Mouse (Mus musculus) spleen, adult 2 months (tissue): ENCODE measurements around the gene Dhx57. TPM values are rescaled to one million over a fixed set of nuclear protein-coding genes. Genes with fewer than 3 reads are reported as not detected.
A peak's percentile ranks its signal among the peaks of the same experiment; 100 is the strongest.
"Not testable (repeated sequence)": the region's sequence is repeated elsewhere in the genome, so short reads cannot be mapped to it uniquely, and the experiment has no call there.

Experiments
- DNase-seq, 2 experiments: peaks; one replicate each; pipeline versions ENCODE4 v3.0.0 to v3.0.0-alpha.2; 2012 to 2021; ENCODE audit warnings: low spot score in 2 of 2, low read depth in 1 of 2
- H3K27ac ChIP-seq: fragments of 200-500 bp; 2 replicates; pipeline ENCODE4 v1.5.1; 2012; ENCODE audit warnings: low read length, inconsistent platforms; ENCODE audit not compliant: insufficient read depth
- H3K27me3 ChIP-seq: fragments of 200-500 bp; 2 replicates; pipeline ENCODE4 v1.6.1; 2012; ENCODE audit warnings: mild to moderate bottlenecking, moderate library complexity, low read length, inconsistent platforms; ENCODE audit not compliant: control insufficient read depth, insufficient read depth
- H3K36me3 ChIP-seq: fragments of 200-500 bp; 2 replicates; pipeline ENCODE4 v1.6.1; 2012; ENCODE audit warnings: mild to moderate bottlenecking, low read length, inconsistent platforms; ENCODE audit not compliant: control insufficient read depth, insufficient read depth
- H3K4me1 ChIP-seq: fragments of 200-500 bp; 2 replicates; pipeline ENCODE4 v1.6.1; 2011; ENCODE audit warnings: inconsistent platforms; ENCODE audit not compliant: control insufficient read depth, insufficient read depth, insufficient read length
- H3K4me3 ChIP-seq: fragments of 200-500 bp; 2 replicates; pipeline ENCODE4 v1.5.1; 2011; ENCODE audit warnings: mild to moderate bottlenecking, inconsistent platforms; ENCODE audit not compliant: insufficient read depth, insufficient read length; ENCODE audit errors: extremely low read depth
- CTCF ChIP-seq: fragments of 200-500 bp; IDR thresholded peaks from 2 replicates; pipeline ENCODE4 v1.5.1; 2011; ENCODE audit warnings: mild to moderate bottlenecking, inconsistent platforms; ENCODE audit not compliant: insufficient read depth, insufficient read length, insufficient replicate concordance; ENCODE audit errors: extremely low read depth
- POLR2A ChIP-seq: fragments of 200-500 bp; IDR thresholded peaks from 2 replicates; pipeline ENCODE4 v1.6.1; 2011; ENCODE audit warnings: low read depth, low read length, inconsistent platforms
- WGBS: fragments of 180-500 bp; shearing (Covaris S2); methylation state at CpG from one replicate; pipeline ENCODE4 v1.1.7; 2018; 5-methylcytosine and 5-hydroxymethylcytosine counted together
- polyA plus RNA-seq: library from polyadenylated mRNA; depleted of rRNA; stranded (reverse); fragments of >200 nt; gene quantifications from 2 replicates; pipeline ENCODE4 v1.2.3, GENCODE M21; 2012

Gene Dhx57
- polyA plus RNA-seq, 1 experiment, result 10.6 TPM

GRCm38 (mm10) chr17:80223829-80224228, 66.4 kb downstream of the Dhx57 start:
- no peak overlapping the region for H3K27ac ChIP-seq
- no peaks in the 10 kb centered on the region for H3K4me1 ChIP-seq
- no peak for TF ChIP-seq POLR2A
- no peak for TF ChIP-seq CTCF
- peak overlapping the region; percentile 74 for H3K4me3 ChIP-seq
- 2% methylated on average over 9 of the region's 9 CpGs for WGBS
- no peaks in the 10 kb centered on the region for H3K36me3 ChIP-seq
- H3K27me3 ChIP-seq, result no peaks in the 10 kb centered on the region
- no peak for DNase-seq

- no peak for TF ChIP-seq POLR2A
- TF ChIP-seq CTCF, result no peak
- Histone ChIP-seq H3K36me3 (no peaks in the 10 kb centered on the region), H3K27ac (no peak overlapping the region), H3K27me3 (no peaks in the 10 kb centered on the region), H3K4me1 (no peaks in the 10 kb centered on the region), H3K4me3 (no peak overlapping the region)
- WGBS, result 47% methylated on average over 3 of the region's 3 CpGs
- DNase-seq, result peak in 1 of 2 experiments; percentile 14
These were observed 68.2 kb downstream of the Dhx57 start for GRCm38 (mm10) chr17:80221890-80222628.

- 71% methylated on average over 9 of the region's 9 CpGs for WGBS
- TF ChIP-seq CTCF, result no peak
- no peak for TF ChIP-seq POLR2A
- DNase-seq, result no peak
- Histone ChIP-seq H3K4me3 (no peak overlapping the region), H3K4me1 (no peaks in the 10 kb centered on the region), H3K36me3 (no peaks in the 10 kb centered on the region), H3K27me3 (no peaks in the 10 kb centered on the region), H3K27ac (no peak overlapping the region)
These were observed 69.1 kb downstream of the Dhx57 start for GRCm38 (mm10) chr17:80221202-80221601.

GRCm38 (mm10) chr17:80220131-80220530, 70.1 kb downstream of the Dhx57 start:
- TF ChIP-seq CTCF, result no peak
- no peak for TF ChIP-seq POLR2A
- WGBS, result 88% methylated on average over 2 of the region's 2 CpGs
- H3K4me3 ChIP-seq, result no peak overlapping the region
- no peaks in the 10 kb centered on the region for H3K4me1 ChIP-seq
- no peak for DNase-seq
- H3K27me3 ChIP-seq, result no peaks in the 10 kb centered on the region
- no peaks in the 10 kb centered on the region for H3K36me3 ChIP-seq
- no peak overlapping the region for H3K27ac ChIP-seq

- WGBS, result 94% methylated on average over 4 of the region's 4 CpGs
- not testable (repeated sequence) for H3K4me3 ChIP-seq, H3K4me1 ChIP-seq, H3K27me3 ChIP-seq, DNase-seq, H3K27ac ChIP-seq, H3K36me3 ChIP-seq
These were observed 76.3 kb downstream of the Dhx57 start for GRCm38 (mm10) chr17:80213998-80214397.

- under 1% methylated on average over 92 of the region's 95 CpGs for WGBS
- H3K27me3 ChIP-seq, result no peaks in the 10 kb centered on the region
These were observed 83.3 kb downstream of the Dhx57 start, which contains the start of the genes Srsf7 and Ttc39d for GRCm38 (mm10) chr17:80206671-80207581. Srsf7 (minus strand) TSS chr17:80207307. Ttc39d (plus strand) TSS chr17:80207460.

GRCm38 (mm10) chr17:80206301-80206670, 84.0 kb downstream of the Dhx57 start:
- Histone ChIP-seq H3K4me3 (peak overlapping the region; percentile 100), H3K27ac (peak overlapping the region; percentile 99), H3K4me1 (no peaks in the 10 kb centered on the region), H3K36me3 (peaks cover 21% of the 10 kb centered on the region), H3K27me3 (no peaks in the 10 kb centered on the region)
- DNase-seq, result peak in 1 of 2 experiments; percentile 26
- under 1% methylated on average over 36 of the region's 36 CpGs for WGBS
- TF ChIP-seq CTCF (no peak), POLR2A (no peak)

More at GRCm38 (mm10) chr17:80206671-80207581, 83.3 kb downstream of the Dhx57 start, which contains the start of the genes Srsf7 and Ttc39d:
- Histone ChIP-seq H3K4me1 (no peaks in the 10 kb centered on the region), H3K27ac (peak within 1 kb of the TSS; percentile 99), H3K36me3 (peaks cover 20% of the 10 kb centered on the region), H3K4me3 (peak within 1 kb of the TSS; percentile 100)
- TF ChIP-seq POLR2A (peak; percentile 100), CTCF (no peak)
- peak; percentile 93 to 94 for DNase-seq
